In the genomic region with DNA sequence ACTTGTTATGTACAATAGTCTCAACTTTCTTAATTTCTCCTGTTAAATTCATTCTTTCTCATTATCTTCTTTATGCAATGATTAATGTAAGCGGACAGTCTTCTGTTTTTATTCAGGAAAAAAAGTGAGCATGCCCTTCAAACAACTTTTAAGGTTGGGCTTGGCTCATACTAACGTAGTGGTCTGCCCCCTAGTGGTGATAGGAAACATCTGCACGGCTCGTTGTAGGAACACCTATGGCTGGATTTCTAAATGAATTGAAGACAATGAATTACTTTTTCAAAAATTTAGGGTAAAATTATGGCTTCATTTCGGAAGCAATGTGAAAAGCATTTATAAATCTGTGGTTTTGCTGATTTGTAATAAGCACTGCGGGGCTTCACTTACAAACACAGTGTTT, we compare ENCODE assay signal across 8 mouse cellular contexts.
DNase-seq lines count a peak whose midpoint lies in the region; ATAC-seq and TF ChIP-seq lines count a peak whose summit lies in the region.
"Had no signal": no experiment of that assay in that cellular context is flagged by ENCODE, and none has a peak within 500 bp of the region (broad histone marks: within the 10 kb centered on the region; RNA-seq: fewer than 3 reads in every experiment).

No protein-coding gene starts in this region.

- DNase-seq in kidney, postnatal 0 days (ENCODE audit: low spot score): peak; percentile 90
- DNase-seq in kidney, adult 18-20 months: no peak
- peak; percentile 4 for DNase-seq in MEL-GATA-1-ER (ENCODE audit: extremely low read depth, low read depth)
- peak; percentile 10 for DNase-seq in brain, embryonic 18.5 days (ENCODE audit: low read depth, low spot score)
- peak; percentile 18 to 41 for DNase-seq in heart, postnatal 14 days
- no peak for DNase-seq in spleen, adult 18-20 months

- ATAC-seq in kidney, postnatal 0 days (replicated peaks; ENCODE audit: low FRiP score, low read depth): no peak
- peak; percentile 95 for ATAC-seq in megakaryocyte progenitor cell, adult 5-6 weeks (replicated peaks; ENCODE audit: poor library complexity)

- H3K27ac ChIP-seq in kidney, postnatal 0 days: no peak overlapping the region

- H3K4me1 ChIP-seq in kidney, postnatal 0 days (replicated peaks; ENCODE audit: insufficient read depth, low read length): no peaks in the 10 kb centered on the region
- H3K4me1 ChIP-seq: megakaryocyte, embryonic 14.5 days had no signal

- H3K36me3 ChIP-seq in kidney, postnatal 0 days (ENCODE audit: insufficient read depth, low read length): no peaks in the 10 kb centered on the region

- peak; percentile 87 for TF ChIP-seq CTCF in kidney, postnatal 0 days (IDR thresholded peaks at IDR 0.05; ENCODE audit: low read depth)

- H3K27me3 ChIP-seq in kidney, postnatal 0 days (ENCODE audit: insufficient read depth, low read length): no peaks in the 10 kb centered on the region; the same call in 1 of the 2 replicates
- H3K27me3 ChIP-seq: megakaryocyte, embryonic 14.5 days had no signal

- no peak overlapping the region for H3K9ac ChIP-seq in kidney, postnatal 0 days (ENCODE audit: low read depth, low read length)

- no peak overlapping the region for H3K4me3 ChIP-seq in kidney, postnatal 0 days (replicated peaks; ENCODE audit: low read depth, low read length)
- H3K4me3 ChIP-seq: megakaryocyte, embryonic 14.5 days had no signal

- H3K4me2 ChIP-seq in kidney, postnatal 0 days (ENCODE audit: low read length): no peak overlapping the region

- intact Hi-C loops in heart, postnatal 14 days (cut with DNase I): no loop called here

- H3K9me3 ChIP-seq in kidney, postnatal 0 days (replicated peaks; ENCODE audit: low read length): no peaks in the 10 kb centered on the region
- H3K9me3 ChIP-seq: megakaryocyte, embryonic 14.5 days had no signal

- 11% methylated on average over 6 of the region's 6 CpGs for WGBS in kidney, postnatal 0 days

Comparison
In these comparisons a context has a peak if more than half of its experiments do, and no peak if none do; other contexts are left out.
1. DNase-seq: peak in kidney, postnatal 0 days (single experiment), MEL-GATA-1-ER (single experiment), brain, embryonic 18.5 days (single experiment) and heart, postnatal 14 days (2 of 2); none in kidney, adult 18-20 months (single experiment) and spleen, adult 18-20 months (0 of 2).